Mouse (Mus musculus) left cerebral cortex, postnatal 10 days (tissue): ENCODE results near the gene Smim27. TPM values are rescaled to one million over a fixed set of nuclear protein-coding genes. Genes with fewer than 3 reads are reported as not detected.

ENCODE experiments used
- DNase-seq, 2 experiments: peaks; one replicate each; pipeline ENCODE4 v3.0.0; 2021 to 2022; ENCODE audit warnings: low spot score in 2 of 2, mixed read lengths in 1 of 2; ENCODE audit errors: extremely low spot score in 1 of 2
- intact Hi-C: fragments of 180-260 bp; cut with DNase I; formaldehyde crosslinking; loops from one replicate; pipeline ENCODE4 v1.15.1; 2025
- total RNA-seq, 2 experiments: library from RNA; stranded (reverse); gene quantifications; 2 replicates each; pipeline ENCODE4 v1.2.3; 2021

Smim27 gene
- total RNA-seq = 10 to 100 TPM in 1 of 2 experiments, 1 to 10 TPM in 1; 8.5 to 14.4 TPM

- DNase-seq = peak; percentile 91 to 97
- intact Hi-C loops = loop anchor here (5.0 kb wide), 1 partner anchor 87 kb away; no protein-coding TSS in a partner anchor
These were observed at the start of gene Smim27, which contains the start of gene Topors for GRCm38 (mm10) chr4:40269430-40270032. Gene Smim27, plus strand, starts transcription at chr4:40269579. Gene Topors, minus strand, starts transcription at chr4:40269850.

- intact Hi-C loops = no loop called here
- no peak for DNase-seq
These were observed 48.9 kb upstream of the Smim27 start for GRCm38 (mm10) chr4:40220437-40220836.

GRCm38 (mm10) chr4:40221004-40221760 lies 48.2 kb upstream of the Smim27 start:
- DNase-seq = no peak
- intact Hi-C loops = no loop called here

- DNase-seq = no peak
- intact Hi-C loops = no loop called here
These were observed 47.3 kb upstream of the Smim27 start for GRCm38 (mm10) chr4:40221876-40222585.

- no peak for DNase-seq
- intact Hi-C loops = no loop called here
These were observed 43.3 kb upstream of the Smim27 start for GRCm38 (mm10) chr4:40226095-40226494.

GRCm38 (mm10) chr4:40227131-40227530 lies 42.2 kb upstream of the Smim27 start:
- DNase-seq = no peak
- intact Hi-C loops = no loop called here

- intact Hi-C loops = no loop called here
- no peak for DNase-seq
These were observed 41.5 kb upstream of the Smim27 start for GRCm38 (mm10) chr4:40227886-40228285.

- DNase-seq = no peak
- intact Hi-C loops = no loop called here
These were observed 39.7 kb upstream of the Smim27 start for GRCm38 (mm10) chr4:40229723-40230122.

- DNase-seq = no peak
- intact Hi-C loops = no loop called here
These were observed 36.2 kb upstream of the Smim27 start for GRCm38 (mm10) chr4:40233062-40233664.

GRCm38 (mm10) chr4:40234256-40234655 lies 35.1 kb upstream of the Smim27 start:
- no peak for DNase-seq
- intact Hi-C loops = no loop called here

- intact Hi-C loops = no loop called here
- no peak for DNase-seq
These were observed 32.5 kb upstream of the Smim27 start for GRCm38 (mm10) chr4:40236829-40237228.

GRCm38 (mm10) chr4:40238483-40239408 lies 30.6 kb upstream of the Smim27 start:
- peak in 1 of 2 experiments; percentile 76 for DNase-seq
- intact Hi-C loops = no loop called here

- no peak for DNase-seq
- intact Hi-C loops = no loop called here
These were observed 29.7 kb upstream of the Smim27 start, which contains the start of gene Ddx58 for GRCm38 (mm10) chr4:40239409-40240271. Gene Ddx58, minus strand, starts transcription at chr4:40239828.

GRCm38 (mm10) chr4:40240272-40240744 lies 29.1 kb upstream of the Smim27 start:
- intact Hi-C loops = no loop called here
- DNase-seq = no peak

- intact Hi-C loops = no loop called here
- DNase-seq = no peak
These were observed 27.5 kb upstream of the Smim27 start for GRCm38 (mm10) chr4:40241928-40242327.

GRCm38 (mm10) chr4:40243006-40243405 lies 26.4 kb upstream of the Smim27 start:
- DNase-seq = no peak
- intact Hi-C loops = no loop called here

GRCm38 (mm10) chr4:40244035-40244434 lies 25.3 kb upstream of the Smim27 start:
- intact Hi-C loops = no loop called here
- no peak for DNase-seq
